Mouse (Mus musculus) limb, embryonic 13.5 days (tissue): ENCODE results near the gene Thpo. TPM values are rescaled to one million over a fixed set of nuclear protein-coding genes. Genes with fewer than 3 reads are reported as not detected.

Experiments used
- ATAC-seq: fragments of 200-750 bp; cut with Nextera tagmentation; 2 replicates; pipeline ENCODE4 v1.8.0; 2017; ENCODE audit warnings: low read depth, moderate number of reproducible peaks, moderate TSS enrichment; ENCODE audit not compliant: low FRiP score
- H3K27ac ChIP-seq: fragments of 300-500 bp; sonication (generic); 2 replicates; pipeline ENCODE4 v1.5.1; 2015; ENCODE audit warnings: inconsistent platforms, mild to moderate bottlenecking, moderate library complexity
- H3K27me3 ChIP-seq: fragments of 300-500 bp; sonication (generic); 2 replicates; pipeline ENCODE4 v1.6.1; 2015; ENCODE audit warnings: mild to moderate bottlenecking, inconsistent platforms
- H3K36me3 ChIP-seq: fragments of 300-500 bp; sonication (generic); 2 replicates; pipeline ENCODE4 v1.6.1; 2015; ENCODE audit warnings: inconsistent platforms, mild to moderate bottlenecking, moderate library complexity
- H3K4me1 ChIP-seq: fragments of 300-500 bp; sonication (generic); 2 replicates; pipeline ENCODE4 v1.6.1; 2015; ENCODE audit warnings: inconsistent platforms
- H3K4me2 ChIP-seq: fragments of 300-500 bp; sonication (generic); replicated peaks from 2 replicates; pipeline ENCODE4 v1.6.1; 2015; ENCODE audit warnings: inconsistent platforms, mild to moderate bottlenecking, moderate library complexity
- H3K4me3 ChIP-seq: fragments of 300-500 bp; sonication (generic); 2 replicates; pipeline ENCODE4 v1.5.1; 2015; ENCODE audit warnings: moderate library complexity, mild to moderate bottlenecking, inconsistent platforms
- H3K9ac ChIP-seq: fragments of 300-500 bp; sonication (generic); 2 replicates; pipeline ENCODE4 v1.6.1; 2015; ENCODE audit warnings: mild to moderate bottlenecking, inconsistent platforms
- H3K9me3 ChIP-seq: fragments of 300-500 bp; sonication (generic); 2 replicates; pipeline ENCODE4 v1.6.1; 2016; ENCODE audit warnings: inconsistent platforms
- WGBS: fragments of 180-500 bp; shearing (Covaris S2); methylation state at CpG from one replicate; pipeline ENCODE4 v1.1.7; 2015; 5-methylcytosine and 5-hydroxymethylcytosine counted together
- polyA plus RNA-seq: library from polyadenylated mRNA; unstranded; fragments of >200 nt; fragmentation: Nextera tagmentation; extraction: Ambion mirVana; gene quantifications from 2 replicates; pipeline ENCODE4 v1.2.1, GENCODE M21; 2015

The Thpo gene
- polyA plus RNA-seq, 1 experiment from 2014 or later: 0.74 TPM

- H3K4me3 ChIP-seq: no peak overlapping the region
- H3K4me2 ChIP-seq: no peak overlapping the region
- H3K9me3 ChIP-seq: no peaks in the 10 kb centered on the region
- 89% methylated on average over 5 of the region's 5 CpGs for WGBS
- H3K27ac ChIP-seq: no peak overlapping the region
- H3K9ac ChIP-seq: no peak overlapping the region
- no peak for ATAC-seq
- H3K27me3 ChIP-seq: peaks cover 47% of the 10 kb centered on the region
- peaks cover 21% of the 10 kb centered on the region for H3K4me1 ChIP-seq
- peaks cover 17% of the 10 kb centered on the region for H3K36me3 ChIP-seq
These were observed 2.5 kb upstream of the Thpo start for GRCm38 (mm10) chr16:20736823-20737222.

GRCm38 (mm10) chr16:20736168-20736567, 1.9 kb upstream of the Thpo start:
- peaks cover 47% of the 10 kb centered on the region for H3K27me3 ChIP-seq
- H3K4me1 ChIP-seq: peaks cover 21% of the 10 kb centered on the region
- peaks cover 15% of the 10 kb centered on the region for H3K36me3 ChIP-seq
- H3K27ac ChIP-seq: no peak overlapping the region
- 85% methylated on average over 7 of the region's 7 CpGs for WGBS
- H3K9ac ChIP-seq: no peak overlapping the region
- no peak for ATAC-seq
- H3K4me2 ChIP-seq: no peak overlapping the region
- no peaks in the 10 kb centered on the region for H3K9me3 ChIP-seq
- no peak overlapping the region for H3K4me3 ChIP-seq

GRCm38 (mm10) chr16:20735651-20736050, 1.3 kb upstream of the Thpo start:
- Histone ChIP-seq H3K27me3 (peaks cover 47% of the 10 kb centered on the region), H3K9ac (no peak overlapping the region), H3K4me1 (peaks cover 21% of the 10 kb centered on the region), H3K27ac (no peak overlapping the region), H3K4me2 (no peak overlapping the region), H3K4me3 (no peak overlapping the region), H3K36me3 (peaks cover 15% of the 10 kb centered on the region), H3K9me3 (no peaks in the 10 kb centered on the region)
- ATAC-seq: no peak
- 78% methylated on average over 5 of the region's 5 CpGs for WGBS

- H3K4me3 ChIP-seq: peak within 1 kb of the TSS; percentile 71
- H3K27me3 ChIP-seq: peaks cover 47% of the 10 kb centered on the region
- peaks cover 29% of the 10 kb centered on the region for H3K4me1 ChIP-seq
- WGBS: under 1% methylated on average over 50 of the region's 70 CpGs
- peak within 1 kb of the TSS; percentile 81 for H3K9ac ChIP-seq
- peaks cover 9% of the 10 kb centered on the region for H3K36me3 ChIP-seq
- no peaks in the 10 kb centered on the region for H3K9me3 ChIP-seq
- ATAC-seq: peak; percentile 88
- H3K4me2 ChIP-seq: peak within 1 kb of the TSS; percentile 96
- H3K27ac ChIP-seq: peak within 1 kb of the TSS; percentile 80
These were observed 1.2 kb downstream of the Thpo start, which contains the start of gene Chrd for GRCm38 (mm10) chr16:20732925-20733730. Chrd (plus strand) TSS chr16:20733127.

- Histone ChIP-seq H3K9ac (peak overlapping the region; percentile 81), H3K4me3 (peak overlapping the region; percentile 71), H3K4me2 (peak overlapping the region; percentile 96), H3K9me3 (no peaks in the 10 kb centered on the region), H3K4me1 (peaks cover 29% of the 10 kb centered on the region), H3K27me3 (peaks cover 40% of the 10 kb centered on the region), H3K27ac (peak overlapping the region; percentile 80), H3K36me3 (peaks cover 9% of the 10 kb centered on the region)
- WGBS: under 1% methylated on average over 27 of the region's 30 CpGs
- ATAC-seq: peak; percentile 57
These were observed 1.9 kb downstream of the Thpo start for GRCm38 (mm10) chr16:20732251-20732924.

DNA sequence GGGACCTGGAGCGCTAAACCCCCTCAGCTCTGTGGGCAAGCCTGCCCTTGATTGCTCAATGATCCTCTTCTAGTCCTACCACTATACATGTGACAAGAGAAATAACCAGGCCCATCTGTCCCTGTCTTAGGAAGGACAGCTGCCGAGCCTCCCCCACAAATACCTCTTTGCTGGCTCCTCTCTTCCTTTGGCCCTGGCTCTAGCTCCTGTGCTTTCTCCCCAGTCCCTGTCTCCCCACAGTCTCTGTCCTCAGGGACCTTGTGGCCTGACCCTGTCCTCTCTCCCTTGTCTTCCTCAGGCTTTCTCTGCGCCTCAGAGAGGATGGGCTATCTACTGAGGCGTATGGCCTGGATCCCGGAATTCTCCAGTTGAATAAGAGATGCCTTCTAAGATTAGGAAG, 2.6 kb downstream of the Thpo start:
- Histone ChIP-seq H3K4me1 (peaks cover 29% of the 10 kb centered on the region), H3K4me3 (no peak overlapping the region), H3K9me3 (no peaks in the 10 kb centered on the region), H3K4me2 (peak overlapping the region; percentile 96; the same call in 1 of the 2 replicates), H3K36me3 (peaks cover 7% of the 10 kb centered on the region), H3K27me3 (peaks cover 34% of the 10 kb centered on the region), H3K9ac (no peak overlapping the region), H3K27ac (no peak overlapping the region; the same call in 1 of the 2 replicates)
- WGBS: 72% methylated on average over 5 of the region's 5 CpGs
- ATAC-seq: no peak

DNA sequence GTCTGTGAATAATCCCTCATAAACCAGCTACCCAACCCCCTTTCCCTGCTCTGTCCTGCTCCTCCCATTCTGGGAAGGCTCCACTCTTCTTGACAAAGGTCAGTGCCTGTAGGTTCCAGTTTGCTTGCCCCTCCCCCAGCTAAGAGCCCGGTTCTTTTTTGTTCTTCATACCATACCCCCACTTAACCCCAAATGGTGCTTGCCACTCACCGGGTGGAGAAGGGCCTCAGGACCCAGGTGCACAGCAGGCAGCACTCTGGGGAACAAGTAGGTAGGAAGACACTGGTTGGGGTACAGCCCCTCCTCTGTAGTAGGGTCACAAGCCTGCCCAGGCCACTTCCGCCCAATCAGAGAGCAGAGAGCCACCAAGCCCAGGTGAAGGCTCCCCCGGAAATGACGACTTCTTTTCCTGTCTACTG, 4.0 kb downstream of the Thpo start:
- Histone ChIP-seq H3K4me1 (peaks cover 32% of the 10 kb centered on the region), H3K27ac (no peak overlapping the region), H3K9ac (no peak overlapping the region), H3K4me3 (no peak overlapping the region), H3K27me3 (peaks cover 21% of the 10 kb centered on the region), H3K4me2 (no peak overlapping the region), H3K36me3 (0 out of 2 replicates have a peak, but pooled peaks cover under 1% of the 10 kb centered on the region), H3K9me3 (no peaks in the 10 kb centered on the region)
- no peak for ATAC-seq
- WGBS: 41% methylated on average over 5 of the region's 5 CpGs

GRCm38 (mm10) chr16:20726384-20726783, 7.9 kb downstream of the Thpo start:
- 42% methylated on average over 1 of the region's 1 CpGs for WGBS
- Histone ChIP-seq H3K4me1 (peaks cover 23% of the 10 kb centered on the region), H3K27ac (no peak overlapping the region), H3K27me3 (no peaks in the 10 kb centered on the region), H3K4me2 (no peak overlapping the region), H3K4me3 (no peak overlapping the region), H3K9ac (no peak overlapping the region), H3K36me3 (peaks cover 15% of the 10 kb centered on the region), H3K9me3 (no peaks in the 10 kb centered on the region)
- ATAC-seq: no peak

DNA sequence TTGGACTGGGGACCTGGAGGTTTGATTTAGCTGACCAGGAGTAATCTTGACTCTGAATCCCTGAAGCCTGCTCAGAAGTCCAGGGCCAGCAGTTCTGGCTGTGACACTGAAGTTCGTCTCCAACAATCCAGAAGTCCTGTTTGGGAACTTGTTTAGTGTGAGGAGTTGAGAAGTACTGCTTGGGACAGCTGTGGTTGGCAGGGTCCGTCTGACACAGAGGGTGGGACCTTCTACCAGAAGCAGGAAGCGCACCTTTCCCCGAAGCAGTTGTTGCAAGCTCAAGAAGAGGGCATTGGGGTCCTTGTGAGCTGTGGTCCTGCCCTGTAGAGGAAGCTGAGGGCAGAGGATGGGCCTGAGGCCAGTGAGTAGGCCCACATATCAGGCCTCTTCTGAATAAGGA, 8.6 kb downstream of the Thpo start:
- ATAC-seq: no peak
- H3K9ac ChIP-seq: no peak overlapping the region
- H3K27ac ChIP-seq: no peak overlapping the region
- WGBS: 83% methylated on average over 4 of the region's 4 CpGs
- no peak overlapping the region for H3K4me3 ChIP-seq
- no peaks in the 10 kb centered on the region for H3K27me3 ChIP-seq
- no peaks in the 10 kb centered on the region for H3K9me3 ChIP-seq
- no peak overlapping the region for H3K4me2 ChIP-seq
- peaks cover 21% of the 10 kb centered on the region for H3K36me3 ChIP-seq
- H3K4me1 ChIP-seq: peaks cover 23% of the 10 kb centered on the region

GRCm38 (mm10) chr16:20725321-20725720, 9.0 kb downstream of the Thpo start:
- Histone ChIP-seq H3K27ac (no peak overlapping the region), H3K4me2 (no peak overlapping the region), H3K9ac (no peak overlapping the region), H3K36me3 (peaks cover 26% of the 10 kb centered on the region), H3K27me3 (no peaks in the 10 kb centered on the region), H3K9me3 (no peaks in the 10 kb centered on the region), H3K4me3 (no peak overlapping the region), H3K4me1 (peaks cover 20% of the 10 kb centered on the region)
- ATAC-seq: no peak
- WGBS: 58% methylated on average over 7 of the region's 7 CpGs

GRCm38 (mm10) chr16:20724338-20724748, 10.0 kb downstream of the Thpo start:
- peak; percentile 69; the same call in 1 of the 2 replicates for ATAC-seq
- 26% methylated on average over 5 of the region's 5 CpGs for WGBS
- H3K27ac ChIP-seq: no peak overlapping the region
- no peaks in the 10 kb centered on the region for H3K27me3 ChIP-seq
- H3K36me3 ChIP-seq: peaks cover 31% of the 10 kb centered on the region
- H3K9ac ChIP-seq: 0 out of 2 replicates have a peak overlapping the region, but pooled peaks have one; percentile 8
- no peaks in the 10 kb centered on the region for H3K9me3 ChIP-seq
- no peak overlapping the region for H3K4me3 ChIP-seq
- H3K4me2 ChIP-seq: no peak overlapping the region
- H3K4me1 ChIP-seq: peaks cover 15% of the 10 kb centered on the region

DNA sequence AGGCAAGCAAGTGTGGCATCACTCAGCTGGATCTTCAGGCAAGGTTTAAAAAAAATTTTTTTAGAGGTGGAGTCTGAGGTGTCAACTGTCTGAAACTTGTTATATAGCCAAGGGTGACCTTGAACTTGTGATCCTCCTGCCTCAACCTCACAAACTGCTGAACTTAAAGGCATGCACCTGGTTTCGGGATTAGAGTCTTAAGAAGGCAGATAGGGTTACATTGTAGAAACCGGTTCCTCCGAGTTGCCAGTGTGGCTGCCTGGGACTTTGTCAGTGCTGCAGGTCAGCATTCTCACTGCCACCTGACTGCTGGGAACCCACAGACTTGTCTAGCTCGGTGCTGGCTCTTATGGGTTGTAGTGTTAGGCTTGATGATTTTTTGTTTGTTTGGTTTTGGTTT, 11.1 kb downstream of the Thpo start:
- Histone ChIP-seq H3K36me3 (peaks cover 31% of the 10 kb centered on the region), H3K27me3 (no peaks in the 10 kb centered on the region), H3K9ac (no peak overlapping the region), H3K4me3 (no peak overlapping the region), H3K4me2 (no peak overlapping the region), H3K27ac (no peak overlapping the region), H3K4me1 (peaks cover 21% of the 10 kb centered on the region), H3K9me3 (no peaks in the 10 kb centered on the region)
- ATAC-seq: no peak
- WGBS: 35% methylated on average over 4 of the region's 4 CpGs
